Comparison of ENCODE assay signal across 8 mouse cellular contexts in the genomic region with DNA sequence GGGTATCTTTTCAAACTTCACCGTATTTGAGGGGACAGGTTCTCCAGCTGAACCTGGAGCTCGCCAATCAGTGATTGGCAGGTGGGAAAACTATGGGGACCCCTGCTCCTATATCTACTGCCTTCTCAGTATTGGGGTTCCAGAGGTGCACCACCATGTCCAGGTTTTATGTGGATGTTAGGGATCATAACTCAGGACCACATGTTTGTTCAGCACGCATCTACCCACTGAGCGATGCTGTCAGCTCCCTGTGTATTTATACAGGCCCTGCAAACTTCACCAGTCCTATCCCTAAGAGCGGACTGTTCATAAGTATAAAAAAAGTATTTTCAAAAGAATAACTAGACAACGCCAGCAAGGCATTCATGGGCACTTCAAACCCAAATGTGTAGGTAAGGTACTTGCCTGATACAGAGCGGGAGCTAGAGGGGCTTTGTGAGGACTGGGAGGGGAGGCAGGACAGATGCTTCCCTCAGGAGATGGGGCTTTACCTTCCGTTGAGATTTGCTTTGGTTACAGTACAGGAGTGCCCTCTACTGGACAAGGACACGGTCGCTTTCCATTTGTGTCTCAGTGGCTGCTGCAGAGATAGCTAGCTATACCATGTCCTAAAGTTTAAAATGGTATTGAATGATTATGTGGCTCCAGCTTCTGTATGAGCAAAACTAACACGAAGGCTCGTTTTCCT. TPM values are rescaled to one million over a fixed set of nuclear protein-coding genes. Genes with fewer than 3 reads are reported as not detected.
A peak's percentile ranks its signal among the peaks of the same experiment; 100 is the strongest.
DNase-seq lines count a peak whose midpoint lies in the region; ATAC-seq lines count a peak whose summit lies in the region.

No protein-coding gene starts in this region.

- H3K4me2 ChIP-seq in heart, embryonic 11.5 days = no peak overlapping the region
- H3K4me2 ChIP-seq in embryonic facial prominence, embryonic 12.5 days (replicated peaks) = no peak overlapping the region
- no peak overlapping the region for H3K4me2 ChIP-seq in limb, embryonic 13.5 days (replicated peaks)
- no peak overlapping the region for H3K4me2 ChIP-seq in neural tube, embryonic 14.5 days (ENCODE audit: low read depth, low read length)

- WGBS in heart, embryonic 11.5 days (ENCODE audit: insufficient replicate concordance) = 39% methylated on average over 12 of the region's 12 CpGs
- 44% methylated on average over 12 of the region's 12 CpGs for WGBS in embryonic facial prominence, embryonic 12.5 days
- 43% methylated on average over 12 of the region's 12 CpGs for WGBS in limb, embryonic 13.5 days
- 46% methylated on average over 12 of the region's 12 CpGs for WGBS in neural tube, embryonic 14.5 days

- no peak overlapping the region for H3K4me3 ChIP-seq in heart, embryonic 11.5 days (ENCODE audit: low read depth, low read length)
- H3K4me3 ChIP-seq in embryonic facial prominence, embryonic 12.5 days = no peak overlapping the region
- H3K4me3 ChIP-seq in limb, embryonic 13.5 days = no peak overlapping the region
- no peak overlapping the region for H3K4me3 ChIP-seq in neural tube, embryonic 14.5 days (ENCODE audit: low read depth, low read length)

- H3K27ac ChIP-seq in heart, embryonic 11.5 days (ENCODE audit: low read depth, low read length) = no peak overlapping the region
- H3K27ac ChIP-seq in embryonic facial prominence, embryonic 12.5 days = no peak overlapping the region
- no peak overlapping the region for H3K27ac ChIP-seq in limb, embryonic 13.5 days
- no peak overlapping the region for H3K27ac ChIP-seq in neural tube, embryonic 14.5 days (ENCODE audit: low read depth, low read length)

- H3K4me1 ChIP-seq in heart, embryonic 11.5 days (ENCODE audit: control insufficient read depth, insufficient read depth, low read length) = no peaks in the 10 kb centered on the region
- no peaks in the 10 kb centered on the region for H3K4me1 ChIP-seq in embryonic facial prominence, embryonic 12.5 days
- H3K4me1 ChIP-seq in limb, embryonic 13.5 days = no peaks in the 10 kb centered on the region
- H3K4me1 ChIP-seq in neural tube, embryonic 14.5 days (ENCODE audit: control insufficient read depth, insufficient read depth, low read length) = no peaks in the 10 kb centered on the region

- H3K9me3 ChIP-seq in heart, embryonic 11.5 days (replicated peaks; ENCODE audit: control insufficient read depth, low read length) = no peaks in the 10 kb centered on the region
- H3K9me3 ChIP-seq in embryonic facial prominence, embryonic 12.5 days = no peaks in the 10 kb centered on the region
- H3K9me3 ChIP-seq in limb, embryonic 13.5 days = no peaks in the 10 kb centered on the region
- H3K9me3 ChIP-seq in neural tube, embryonic 14.5 days (ENCODE audit: control insufficient read depth, low read length) = no peaks in the 10 kb centered on the region

- no peaks in the 10 kb centered on the region for H3K36me3 ChIP-seq in heart, embryonic 11.5 days (ENCODE audit: control insufficient read depth, insufficient read depth, low read length)
- H3K36me3 ChIP-seq in embryonic facial prominence, embryonic 12.5 days = no peaks in the 10 kb centered on the region
- no peaks in the 10 kb centered on the region for H3K36me3 ChIP-seq in limb, embryonic 13.5 days
- H3K36me3 ChIP-seq in neural tube, embryonic 14.5 days (ENCODE audit: control insufficient read depth, insufficient read depth, low read length) = no peaks in the 10 kb centered on the region

- no peak for ATAC-seq in heart, embryonic 11.5 days (replicated peaks; ENCODE audit: insufficient number of reproducible peaks, low FRiP score, low TSS enrichment)
- peak; percentile 45; the same call in 1 of the 2 replicates for ATAC-seq in embryonic facial prominence, embryonic 12.5 days (ENCODE audit: insufficient number of reproducible peaks, insufficient read depth, low FRiP score, low TSS enrichment)
- peak; percentile 48; the same call in 1 of the 2 replicates for ATAC-seq in limb, embryonic 13.5 days (ENCODE audit: low FRiP score, low read depth)
- peak; percentile 77; the same call in 1 of the 2 replicates for ATAC-seq in neural tube, embryonic 14.5 days (ENCODE audit: low read depth)

- intact Hi-C loops in heart, postnatal 14 days (cut with DNase I) = loop anchor here (1.0 to 5.0 kb wide), 3 partner anchors 117 to 256 kb away; no protein-coding TSS in a partner anchor

- H3K27me3 ChIP-seq in heart, embryonic 11.5 days (ENCODE audit: control insufficient read depth, insufficient read depth, low read length) = no peaks in the 10 kb centered on the region
- H3K27me3 ChIP-seq in embryonic facial prominence, embryonic 12.5 days = no peaks in the 10 kb centered on the region
- H3K27me3 ChIP-seq in limb, embryonic 13.5 days = no peaks in the 10 kb centered on the region
- no peaks in the 10 kb centered on the region for H3K27me3 ChIP-seq in neural tube, embryonic 14.5 days (ENCODE audit: control insufficient read depth, insufficient read depth, low read length)

- H3K9ac ChIP-seq in heart, embryonic 11.5 days (ENCODE audit: low read depth, low read length) = no peak overlapping the region
- no peak overlapping the region for H3K9ac ChIP-seq in embryonic facial prominence, embryonic 12.5 days
- no peak overlapping the region for H3K9ac ChIP-seq in limb, embryonic 13.5 days
- H3K9ac ChIP-seq in neural tube, embryonic 14.5 days (replicated peaks; ENCODE audit: low read depth, low read length) = no peak overlapping the region

- DNase-seq in heart, postnatal 14 days = peak; percentile 13 to 61
- DNase-seq in Muller cell, postnatal 12 days (ENCODE audit: inconsistent ontology term) = peak; percentile 38
- DNase-seq in induced T-regulatory cell, adult 2 months (ENCODE audit: low read depth) = peak; percentile 62
- DNase-seq in spleen, postnatal 36 days (ENCODE audit: low spot score in 2 of 2) = no peak

RNA-seq across cellular contexts. Expression of a gene that starts 9.0 kb away (rescaled TPM):
- total RNA-seq in heart, postnatal 14 days (2021) = not detected
- polyA plus RNA-seq in heart, embryonic 11.5 days (2014; fragmentation: Nextera tagmentation; extraction: Ambion mirVana) = 0.27 and 0.31 TPM in 2 replicates
- not detected in 2 replicates for polyA plus RNA-seq in embryonic facial prominence, embryonic 12.5 days (2016; fragmentation: Nextera tagmentation; extraction: Ambion mirVana)
- 0.45 and 1.5 TPM in 2 replicates for polyA plus RNA-seq in limb, embryonic 13.5 days (2015; fragmentation: Nextera tagmentation; extraction: Ambion mirVana)
- not detected in 2 replicates for polyA plus RNA-seq in neural tube, embryonic 14.5 days (2014; fragmentation: Nextera tagmentation; extraction: Ambion mirVana)

RNA-seq across cellular contexts. Expression of a gene that starts 15.3 kb away (rescaled TPM):
- not detected for total RNA-seq in heart, postnatal 14 days (2021)
- polyA plus RNA-seq in heart, embryonic 11.5 days (2014; fragmentation: Nextera tagmentation; extraction: Ambion mirVana) = not detected in 2 replicates
- polyA plus RNA-seq in embryonic facial prominence, embryonic 12.5 days (2016; fragmentation: Nextera tagmentation; extraction: Ambion mirVana) = not detected in 2 replicates
- polyA plus RNA-seq in limb, embryonic 13.5 days (2015; fragmentation: Nextera tagmentation; extraction: Ambion mirVana) = not detected in 2 replicates
- not detected in 2 replicates for polyA plus RNA-seq in neural tube, embryonic 14.5 days (2014; fragmentation: Nextera tagmentation; extraction: Ambion mirVana)

RNA-seq across cellular contexts. Expression of a gene that starts 20.1 kb away (rescaled TPM):
- total RNA-seq in heart, postnatal 14 days (2021) = 10 to 100 TPM; 85.8 to 97.7 TPM
- polyA plus RNA-seq in heart, embryonic 11.5 days (2014; fragmentation: Nextera tagmentation; extraction: Ambion mirVana) = 138 and 147 TPM in 2 replicates
- 80.7 and 82.6 TPM in 2 replicates for polyA plus RNA-seq in embryonic facial prominence, embryonic 12.5 days (2016; fragmentation: Nextera tagmentation; extraction: Ambion mirVana)
- polyA plus RNA-seq in limb, embryonic 13.5 days (2015; fragmentation: Nextera tagmentation; extraction: Ambion mirVana) = 79.8 and 85.7 TPM in 2 replicates
- 89.3 and 90.3 TPM in 2 replicates for polyA plus RNA-seq in neural tube, embryonic 14.5 days (2014; fragmentation: Nextera tagmentation; extraction: Ambion mirVana)

Comparison
In these comparisons a context has a peak if more than half of its experiments do, and no peak if none do; other contexts are left out.
1. DNase-seq: peak in heart, postnatal 14 days (2 of 2), Muller cell, postnatal 12 days (single experiment) and induced T-regulatory cell, adult 2 months (single experiment); none in spleen, postnatal 36 days (0 of 2).